Mouse (Mus musculus): Measurements from ENCODE around the gene Cep295nl. TPM values are rescaled to one million over a fixed set of nuclear protein-coding genes. Genes with fewer than 3 reads are reported as not detected.
"Not testable (repeated sequence)": the region's sequence is repeated elsewhere in the genome, so short reads cannot be mapped to it uniquely, and the experiment has no call there.

The Cep295nl gene
- polyA plus RNA-seq, 1 experiment from 2014 or later: 0.27 TPM

GRCm38 (mm10) chr11:118307962-118308361 lies 34.3 kb downstream of the Cep295nl start:
- H3K27ac ChIP-seq; H3K4me3 ChIP-seq; H3K4me2 ChIP-seq; H3K9me3 ChIP-seq; ATAC-seq (replicated peaks); H3K9ac ChIP-seq; H3K4me1 ChIP-seq; H3K27me3 ChIP-seq (replicated peaks): not testable (repeated sequence)
- peaks cover 30% of the 10 kb centered on the region for H3K36me3 ChIP-seq (replicated peaks)
- WGBS: 76% methylated on average over 2 of the region's 2 CpGs

GRCm38 (mm10) chr11:118303959-118304358 lies 38.3 kb downstream of the Cep295nl start:
- 95% methylated on average over 4 of the region's 4 CpGs for WGBS

GRCm38 (mm10) chr11:118298810-118299209 lies 43.5 kb downstream of the Cep295nl start:
- Histone ChIP-seq H3K4me1 (0 out of 2 replicates have a peak, but pooled peaks cover 3% of the 10 kb centered on the region), H3K27me3 (replicated peaks) (no peaks in the 10 kb centered on the region), H3K36me3 (replicated peaks) (0 out of 2 replicates have a peak, but pooled peaks cover 5% of the 10 kb centered on the region), H3K9ac (no peak overlapping the region), H3K27ac (no peak overlapping the region), H3K4me3 (no peak overlapping the region), H3K4me2 (no peak overlapping the region), H3K9me3 (no peaks in the 10 kb centered on the region)
- ATAC-seq (replicated peaks): no peak
- 74% methylated on average over 2 of the region's 2 CpGs for WGBS

More at GRCm38 (mm10) chr11:118303959-118304358, 38.3 kb downstream of the Cep295nl start:
- not testable (repeated sequence) for H3K4me2 ChIP-seq; ATAC-seq (replicated peaks); H3K9ac ChIP-seq; H3K4me1 ChIP-seq; H3K27ac ChIP-seq; H3K9me3 ChIP-seq; H3K27me3 ChIP-seq (replicated peaks); H3K4me3 ChIP-seq
- peaks cover 14% of the 10 kb centered on the region; the same call in 1 of the 2 replicates for H3K36me3 ChIP-seq (replicated peaks)

DNA sequence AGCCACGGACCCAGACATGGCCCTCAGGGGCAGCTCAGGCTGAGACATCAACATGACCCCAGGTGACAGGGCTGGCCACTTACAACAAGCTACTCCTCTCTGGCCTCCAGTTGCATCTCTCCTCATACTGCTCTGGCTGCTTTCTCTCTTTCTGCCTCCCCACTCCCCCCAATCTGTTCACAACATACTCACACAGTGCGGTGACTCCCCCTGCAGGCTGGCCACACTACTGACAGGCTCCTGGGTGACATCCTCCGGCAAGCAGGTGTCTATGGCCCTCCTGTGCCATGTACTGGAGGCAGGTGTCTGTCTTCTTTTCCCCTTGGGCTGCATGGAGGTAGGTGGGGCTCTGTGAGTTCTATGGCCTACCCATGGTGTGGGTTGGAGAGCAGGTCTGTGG lies 44.3 kb downstream of the Cep295nl start:
- no peak for ATAC-seq (replicated peaks)
- no peaks in the 10 kb centered on the region for H3K36me3 ChIP-seq (replicated peaks)
- 83% methylated on average over 3 of the region's 3 CpGs for WGBS
- 0 out of 2 replicates have a peak, but pooled peaks cover 3% of the 10 kb centered on the region for H3K4me1 ChIP-seq
- no peak overlapping the region for H3K4me2 ChIP-seq
- H3K4me3 ChIP-seq: no peak overlapping the region
- H3K27me3 ChIP-seq (replicated peaks): no peaks in the 10 kb centered on the region
- no peak overlapping the region for H3K9ac ChIP-seq
- H3K27ac ChIP-seq: no peak overlapping the region
- H3K9me3 ChIP-seq: no peaks in the 10 kb centered on the region

- H3K4me1 ChIP-seq: peaks cover 12% of the 10 kb centered on the region
- ATAC-seq (replicated peaks): no peak
- no peaks in the 10 kb centered on the region for H3K36me3 ChIP-seq (replicated peaks)
- 72% methylated on average over 2 of the region's 2 CpGs for WGBS
- H3K27ac ChIP-seq: peak overlapping the region; percentile 39; the same call in 1 of the 2 replicates
- no peaks in the 10 kb centered on the region for H3K9me3 ChIP-seq
- no peak overlapping the region for H3K9ac ChIP-seq
- no peaks in the 10 kb centered on the region for H3K27me3 ChIP-seq (replicated peaks)
- no peak overlapping the region for H3K4me3 ChIP-seq
- H3K4me2 ChIP-seq: no peak overlapping the region
These were observed 47.3 kb downstream of the Cep295nl start for GRCm38 (mm10) chr11:118295026-118295425.

DNA sequence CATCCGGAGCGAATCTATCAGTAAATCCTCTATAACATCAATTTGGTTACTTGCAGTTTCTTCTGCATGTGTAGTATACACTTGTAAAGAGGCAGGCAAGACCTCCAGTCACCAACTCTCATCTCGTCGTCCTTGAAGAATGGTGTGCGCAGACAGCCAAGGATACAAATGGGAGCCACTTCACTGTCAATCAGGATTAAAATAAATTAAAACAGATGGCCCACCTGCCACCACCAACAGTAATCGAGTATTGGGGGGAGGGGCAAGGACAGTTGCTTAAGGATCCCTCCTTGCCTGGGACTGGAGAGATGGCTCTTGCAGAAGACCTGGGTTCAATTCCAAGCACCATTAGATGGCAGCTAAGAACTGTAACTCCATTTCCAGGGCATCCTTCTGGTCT lies 49.6 kb downstream of the Cep295nl start:
- Histone ChIP-seq H3K9ac (no peak overlapping the region), H3K4me1 (peaks cover 27% of the 10 kb centered on the region), H3K4me2 (no peak overlapping the region), H3K27ac (no peak overlapping the region), H3K9me3 (no peaks in the 10 kb centered on the region), H3K36me3 (replicated peaks) (no peaks in the 10 kb centered on the region), H3K4me3 (no peak overlapping the region), H3K27me3 (replicated peaks) (no peaks in the 10 kb centered on the region)
- ATAC-seq (replicated peaks): no peak
- WGBS: 56% methylated on average over 6 of the region's 6 CpGs

GRCm38 (mm10) chr11:118289999-118290889 lies 52.1 kb downstream of the Cep295nl start, which contains the start of gene Usp36:
Usp36 (minus strand) TSS chr11:118290244.
- WGBS: under 1% methylated on average over 68 of the region's 68 CpGs
- no peaks in the 10 kb centered on the region for H3K27me3 ChIP-seq (replicated peaks)

GRCm38 (mm10) chr11:118289562-118289961 lies 52.7 kb downstream of the Cep295nl start:
- H3K36me3 ChIP-seq (replicated peaks): peaks cover 20% of the 10 kb centered on the region
- H3K4me1 ChIP-seq: peaks cover 27% of the 10 kb centered on the region
- no peaks in the 10 kb centered on the region for H3K27me3 ChIP-seq (replicated peaks)
- H3K9me3 ChIP-seq: no peaks in the 10 kb centered on the region
- ATAC-seq (replicated peaks): peak; percentile 35
- peak overlapping the region; percentile 90 for H3K9ac ChIP-seq
- peak overlapping the region; percentile 88 for H3K4me2 ChIP-seq
- H3K27ac ChIP-seq: peak overlapping the region; percentile 85
- peak overlapping the region; percentile 90 for H3K4me3 ChIP-seq
- under 1% methylated on average over 22 of the region's 22 CpGs for WGBS

More at GRCm38 (mm10) chr11:118289999-118290889, 52.1 kb downstream of the Cep295nl start, which contains the start of gene Usp36:
- Histone ChIP-seq H3K9me3 (no peaks in the 10 kb centered on the region), H3K4me2 (peak within 1 kb of the TSS; percentile 91), H3K27ac (peak within 1 kb of the TSS; percentile 94), H3K4me1 (peaks cover 28% of the 10 kb centered on the region), H3K4me3 (peak within 1 kb of the TSS; percentile 90), H3K36me3 (replicated peaks) (peaks cover 13% of the 10 kb centered on the region), H3K9ac (peak within 1 kb of the TSS; percentile 90)
- ATAC-seq (replicated peaks): peak; percentile 99

GRCm38 (mm10) chr11:118289037-118289511 lies 53.2 kb downstream of the Cep295nl start:
- WGBS: 2% methylated on average over 16 of the region's 16 CpGs
- no peak for ATAC-seq (replicated peaks)
- H3K9ac ChIP-seq: peak overlapping the region; percentile 90

DNA sequence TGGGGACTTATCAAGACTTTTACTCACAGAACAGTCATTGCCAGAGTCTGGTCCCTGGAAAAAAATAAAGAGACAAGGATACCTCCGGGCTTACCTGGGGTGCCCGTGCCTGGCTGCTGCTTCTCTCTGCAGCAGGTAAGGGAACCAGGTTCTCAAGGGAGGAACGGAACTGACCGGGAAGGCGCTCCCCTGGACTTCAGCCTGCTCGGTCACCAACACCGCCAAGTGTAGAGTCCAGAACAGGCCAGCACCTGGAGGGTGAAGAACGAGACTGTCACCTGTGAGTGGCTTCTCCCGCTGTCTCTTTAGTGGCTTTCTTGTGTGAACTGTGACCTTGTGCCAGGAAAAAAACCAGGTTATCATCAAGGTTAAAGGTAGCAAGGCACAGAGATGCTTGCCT lies 54.7 kb downstream of the Cep295nl start:
- no peak for ATAC-seq (replicated peaks)
- Histone ChIP-seq H3K27me3 (replicated peaks) (no peaks in the 10 kb centered on the region), H3K4me2 (no peak overlapping the region), H3K9ac (no peak overlapping the region), H3K4me3 (no peak overlapping the region), H3K27ac (no peak overlapping the region), H3K4me1 (peaks cover 27% of the 10 kb centered on the region), H3K9me3 (no peaks in the 10 kb centered on the region), H3K36me3 (replicated peaks) (peaks cover 31% of the 10 kb centered on the region)
- 96% methylated on average over 9 of the region's 9 CpGs for WGBS

More at GRCm38 (mm10) chr11:118289037-118289511, 53.2 kb downstream of the Cep295nl start:
- peak overlapping the region; percentile 85 for H3K27ac ChIP-seq
- peak overlapping the region; percentile 90 for H3K4me3 ChIP-seq
- H3K9me3 ChIP-seq: no peaks in the 10 kb centered on the region
- peaks cover 27% of the 10 kb centered on the region for H3K4me1 ChIP-seq
- H3K27me3 ChIP-seq (replicated peaks): no peaks in the 10 kb centered on the region
- H3K4me2 ChIP-seq: peak overlapping the region; percentile 88
- H3K36me3 ChIP-seq (replicated peaks): peaks cover 23% of the 10 kb centered on the region

GRCm38 (mm10) chr11:118286434-118286833 lies 55.9 kb downstream of the Cep295nl start:
- H3K9me3 ChIP-seq: no peaks in the 10 kb centered on the region
- no peak for ATAC-seq (replicated peaks)
- H3K27me3 ChIP-seq (replicated peaks): no peaks in the 10 kb centered on the region
- H3K4me2 ChIP-seq: no peak overlapping the region
- H3K36me3 ChIP-seq (replicated peaks): peaks cover 42% of the 10 kb centered on the region
- H3K4me3 ChIP-seq: no peak overlapping the region
- peaks cover 27% of the 10 kb centered on the region for H3K4me1 ChIP-seq
- H3K27ac ChIP-seq: no peak overlapping the region
- no peak overlapping the region for H3K9ac ChIP-seq
- 98% methylated on average over 9 of the region's 9 CpGs for WGBS

- Histone ChIP-seq H3K4me1 (peaks cover 22% of the 10 kb centered on the region), H3K27ac (no peak overlapping the region), H3K4me3 (no peak overlapping the region), H3K9ac (no peak overlapping the region), H3K9me3 (no peaks in the 10 kb centered on the region), H3K36me3 (replicated peaks) (peaks cover 43% of the 10 kb centered on the region), H3K27me3 (replicated peaks) (no peaks in the 10 kb centered on the region), H3K4me2 (no peak overlapping the region)
- 92% methylated on average over 13 of the region's 13 CpGs for WGBS
- ATAC-seq (replicated peaks): no peak
These were observed 56.5 kb downstream of the Cep295nl start for GRCm38 (mm10) chr11:118285791-118286190.

All from midbrain, embryonic 15.5 days (tissue).